Mouse (Mus musculus): ENCODE measurements around the gene Fkbp5.
A peak's percentile ranks its signal among the peaks of the same experiment; 100 is the strongest.
"Not testable (repeated sequence)": the region's sequence is repeated elsewhere in the genome, so short reads cannot be mapped to it uniquely, and the experiment has no call there.

The Fkbp5 gene

GRCm38 (mm10) chr17:28373821-28374220 is 143.5 kb downstream of the Fkbp5 start:
- DNase-seq (ENCODE audit: low spot score), result peak; percentile 57

DNA sequence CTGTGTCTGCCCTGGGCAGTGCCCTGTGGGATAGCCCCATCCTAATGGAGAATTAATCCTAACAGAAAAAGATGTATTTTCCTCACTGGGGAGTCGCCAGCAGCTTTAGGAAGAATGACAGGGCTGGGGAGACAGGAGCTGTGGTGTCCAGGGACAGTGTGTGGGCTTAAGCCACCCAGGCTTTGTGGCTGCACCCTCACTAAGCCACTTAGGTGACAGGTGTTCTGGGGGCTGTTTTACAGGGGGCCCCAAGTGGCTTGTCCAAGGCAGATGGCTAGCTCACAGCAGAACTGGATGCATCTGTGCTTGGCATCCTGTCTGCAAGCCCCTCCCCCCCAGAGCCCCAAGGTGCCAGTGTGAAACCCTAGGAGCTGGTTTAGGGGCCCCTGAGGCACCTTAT is 145.4 kb downstream of the Fkbp5 start:
- no peak for DNase-seq (ENCODE audit: low spot score)

- DNase-seq (ENCODE audit: low spot score), result no peak
Observed at GRCm38 (mm10) chr17:28371286-28371685, 146.0 kb downstream of the Fkbp5 start.

- DNase-seq (ENCODE audit: low spot score), result no peak
Observed at GRCm38 (mm10) chr17:28369056-28369455, 148.3 kb downstream of the Fkbp5 start.

GRCm38 (mm10) chr17:28368449-28368848 is 148.9 kb downstream of the Fkbp5 start:
- peak; percentile 79 for DNase-seq (ENCODE audit: low spot score)

GRCm38 (mm10) chr17:28365122-28365521 is 152.2 kb downstream of the Fkbp5 start, which contains the start of gene Tulp1:
TSS of gene Tulp1 (minus strand) at chr17:28365222.
- no peak for DNase-seq (ENCODE audit: low spot score)

DNA sequence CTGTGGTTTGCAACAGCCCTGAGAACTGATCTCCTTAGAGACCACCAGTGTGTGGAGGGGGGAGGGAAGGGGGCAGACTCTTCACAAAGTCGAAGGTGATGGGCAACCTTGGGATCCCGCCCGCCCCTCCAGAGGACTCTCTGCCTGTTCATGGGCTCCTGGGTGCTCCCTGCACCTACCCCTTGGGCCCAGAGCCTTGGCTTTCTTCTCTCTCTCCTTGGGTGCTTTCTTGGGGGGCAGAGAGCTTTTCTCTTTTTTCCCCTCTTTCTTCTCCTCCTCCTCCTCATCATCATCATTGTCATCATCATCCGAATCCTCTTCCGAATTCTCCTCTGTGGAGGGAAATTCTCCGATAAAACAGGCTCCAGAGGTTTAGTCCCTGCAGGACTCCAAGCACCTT is 153.8 kb downstream of the Fkbp5 start:
- DNase-seq (ENCODE audit: low spot score), result no peak

DNA sequence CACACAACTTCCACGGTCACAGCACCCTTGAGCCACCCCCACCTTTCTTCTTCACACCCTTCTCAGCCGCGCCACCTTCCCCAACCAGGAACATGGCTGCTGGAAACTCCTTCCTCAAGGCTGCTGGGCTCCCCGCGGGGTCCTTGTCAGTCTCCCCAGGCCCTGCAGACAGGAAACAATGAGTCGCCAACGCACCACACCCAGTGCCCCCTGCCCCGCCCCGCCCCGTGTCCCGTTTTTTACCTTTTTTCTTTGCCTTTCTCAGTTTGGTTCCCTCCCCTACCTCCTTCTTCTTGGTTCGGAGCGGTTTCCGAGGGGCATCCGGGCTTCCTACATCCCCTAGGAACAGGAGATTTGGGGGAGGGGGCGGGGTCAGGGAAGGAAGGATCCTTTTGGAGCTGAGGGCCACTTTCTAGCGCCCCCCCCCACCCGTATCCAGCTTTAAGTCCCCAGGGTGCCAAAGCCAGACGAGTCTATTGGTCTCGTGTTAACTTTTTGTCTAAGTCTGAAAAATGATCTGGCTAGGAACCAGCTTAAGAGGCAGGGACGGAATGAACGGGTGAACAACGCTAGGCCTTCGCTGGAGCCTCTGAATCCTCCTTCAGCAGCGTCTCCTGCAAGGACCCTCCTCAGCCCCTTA is 154.6 kb downstream of the Fkbp5 start:
- no peak for DNase-seq (ENCODE audit: low spot score)

- DNase-seq (ENCODE audit: low spot score), result no peak
Observed at GRCm38 (mm10) chr17:28361921-28362652, 155.2 kb downstream of the Fkbp5 start.

- DNase-seq (ENCODE audit: low spot score), result no peak
Observed at GRCm38 (mm10) chr17:28360531-28361277, 156.6 kb downstream of the Fkbp5 start.

DNA sequence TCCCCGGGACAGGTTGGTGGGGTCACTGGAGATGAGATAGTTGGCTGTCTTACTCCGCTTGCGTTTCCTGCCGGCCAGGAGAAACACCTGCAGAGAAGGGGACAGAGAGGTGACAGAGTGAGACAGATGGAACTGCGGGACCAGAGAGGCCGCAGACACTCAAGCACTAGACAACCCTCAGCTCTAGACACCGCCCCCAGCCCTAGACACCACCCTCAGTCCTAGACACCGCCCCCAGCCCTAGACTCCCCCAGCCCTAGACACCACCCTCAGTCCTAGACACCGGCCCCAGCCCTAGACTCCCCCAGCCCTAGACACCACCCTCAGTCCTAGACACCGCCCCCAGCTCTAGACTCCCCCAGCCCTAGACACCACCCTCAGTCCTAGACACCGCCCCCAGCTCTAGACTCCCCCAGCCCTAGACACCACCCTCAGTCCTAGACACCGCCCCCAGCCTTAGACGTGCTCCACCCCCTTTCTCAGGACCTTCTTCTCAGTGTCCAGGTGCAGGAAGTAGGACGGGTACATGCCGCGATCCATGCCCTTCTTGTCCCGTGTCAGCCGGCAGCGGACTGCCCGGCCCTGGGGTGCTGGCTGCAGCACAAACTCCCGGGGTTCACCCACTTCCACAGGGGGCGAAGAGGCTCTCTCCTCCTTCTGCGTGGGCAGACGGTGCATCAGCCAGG is 158.6 kb downstream of the Fkbp5 start:
- DNase-seq (ENCODE audit: low spot score), result not testable (repeated sequence)

DNA sequence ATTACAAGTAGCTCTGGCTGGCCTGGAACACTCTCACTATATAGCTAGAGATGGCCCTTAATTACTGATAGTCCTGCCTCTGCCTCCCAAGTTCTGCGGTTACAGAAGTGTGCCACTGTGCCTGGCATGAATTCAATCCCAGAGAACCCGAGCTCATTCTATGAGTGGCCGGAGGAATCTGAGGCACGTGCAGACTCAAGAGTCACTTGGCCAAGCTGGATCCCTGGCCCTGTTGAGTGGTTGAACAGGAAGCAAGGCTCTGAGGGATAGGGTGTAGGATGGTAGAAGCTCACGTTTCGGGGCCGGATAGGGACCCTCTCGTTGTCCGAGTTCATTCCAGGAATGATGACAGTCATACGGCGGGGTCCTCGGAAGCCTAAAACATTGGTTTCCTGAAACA is 161.5 kb downstream of the Fkbp5 start:
- DNase-seq (ENCODE audit: low spot score), result no peak

GRCm38 (mm10) chr17:28352018-28352417 is 165.3 kb downstream of the Fkbp5 start:
- no peak for DNase-seq (ENCODE audit: low spot score)

DNA sequence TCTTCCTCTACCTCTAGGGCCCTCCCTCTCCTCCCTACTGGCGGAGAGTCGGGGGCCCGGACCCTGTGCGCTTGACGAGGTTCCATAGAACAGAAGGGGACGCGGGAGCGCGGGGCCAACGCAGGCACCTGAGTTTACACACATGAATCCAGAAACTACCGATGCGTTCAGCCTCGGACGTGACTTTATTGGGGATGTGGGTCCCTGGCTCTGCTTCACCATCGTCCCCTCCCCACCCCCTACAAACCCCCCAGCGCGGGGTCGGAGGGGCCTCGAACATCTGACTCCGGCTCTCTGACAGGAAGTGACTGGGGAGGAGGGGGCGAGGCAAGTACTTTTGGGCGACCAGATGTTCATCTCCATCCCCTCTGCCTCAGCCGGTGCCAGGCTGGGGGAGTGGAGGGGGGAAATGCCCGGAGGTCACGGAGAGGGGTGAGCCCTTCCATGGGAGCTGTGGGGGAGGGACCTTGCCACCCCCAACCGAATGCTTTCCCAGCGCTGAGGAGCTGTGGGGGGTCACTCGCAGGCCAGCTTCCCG is 165.9 kb downstream of the Fkbp5 start:
- no peak for DNase-seq (ENCODE audit: low spot score)

- DNase-seq (ENCODE audit: low spot score), result peak; percentile 82
Observed at GRCm38 (mm10) chr17:28350466-28351352, 166.6 kb downstream of the Fkbp5 start, which contains the start of gene Tead3. TSS of gene Tead3 (minus strand) at chr17:28350817.

DNA sequence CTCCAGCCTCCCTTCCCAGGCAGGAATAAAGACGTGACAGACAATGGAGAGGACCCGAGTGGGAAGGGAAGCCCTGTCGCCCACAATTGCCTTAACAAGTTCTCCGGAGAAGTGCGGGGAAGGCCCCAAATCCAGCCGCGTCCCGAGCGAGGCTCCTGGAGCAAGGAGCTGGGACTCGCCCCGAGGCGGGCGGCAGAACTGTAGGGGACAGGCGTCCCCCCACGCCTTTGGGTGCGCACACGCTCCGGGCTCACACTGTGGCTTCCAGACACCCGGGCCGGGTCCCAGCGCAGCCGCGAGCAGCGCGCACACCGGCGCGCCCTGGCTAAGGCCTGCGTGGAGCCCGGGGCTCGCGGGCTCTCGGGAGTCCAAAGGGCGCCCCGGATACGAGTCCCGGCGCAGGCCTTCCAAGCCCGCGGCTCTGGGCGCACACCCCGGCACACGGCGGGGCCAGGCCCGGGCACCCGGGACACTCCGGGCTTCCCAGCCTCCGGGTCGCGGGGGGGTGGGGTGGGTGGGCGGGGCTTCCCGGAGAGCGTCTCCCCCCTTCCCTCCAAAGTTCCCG is 167.3 kb downstream of the Fkbp5 start:
- peak; percentile 47 for DNase-seq (ENCODE audit: low spot score)

GRCm38 (mm10) chr17:28349264-28349880 is 168.0 kb downstream of the Fkbp5 start:
- DNase-seq (ENCODE audit: low spot score), result no peak
